Mouse (Mus musculus) stomach, embryonic 15.5 days (tissue): ENCODE measurements around the gene Lhx6. TPM values are rescaled to one million over a fixed set of nuclear protein-coding genes. Genes with fewer than 3 reads are reported as not detected.

Source experiments
- polyA plus RNA-seq: library from polyadenylated mRNA; unstranded; fragments of >200 nt; fragmentation: Nextera tagmentation; extraction: Ambion mirVana; gene quantifications from 2 replicates; pipeline ENCODE4 v1.2.1, GENCODE M21; 2015

Lhx6 gene
- polyA plus RNA-seq, 1 experiment from 2014 or later, result 1.8 TPM

Other genes starting within 250 kb of the Lhx6 start
- 0.55 and 0.65 TPM in 2 replicates for gene Ttll11, start 125.5 kb downstream of the Lhx6 start, polyA plus RNA-seq
- gene Ndufa8, start 56.0 kb downstream of the Lhx6 start, polyA plus RNA-seq, result 247 and 252 TPM in 2 replicates
- gene Morn5, start 56.0 kb downstream of the Lhx6 start, polyA plus RNA-seq, result 0.26 TPM in 1 of 2 replicates, not detected in the other
- gene Mrrf, start 31.0 kb upstream of the Lhx6 start, polyA plus RNA-seq, result 27.4 and 30.7 TPM in 2 replicates
- gene Rbm18, start 31.4 kb upstream of the Lhx6 start, polyA plus RNA-seq, result 54.9 and 60.1 TPM in 2 replicates
- 27.9 and 31.3 TPM in 2 replicates for gene Ptgs1, start 125.0 kb upstream of the Lhx6 start, polyA plus RNA-seq